Mouse (Mus musculus): Measurements from ENCODE around the gene Phactr3.

- no peak for TF ChIP-seq POLR2A (IDR thresholded peaks at IDR 0.05; ENCODE audit: borderline replicate concordance, extremely low read depth, low read depth, low read length)
- TF ChIP-seq CTCF (IDR thresholded peaks at IDR 0.05; ENCODE audit: insufficient read depth, low read length) = no peak
Measured at GRCm38 (mm10) chr2:178321271-178321670, 202.5 kb downstream of the Phactr3 start.

Measured in lung, adult 2 months (tissue).